Mouse (Mus musculus) neural tube, embryonic 11.5 days (tissue): Measurements from ENCODE around the gene Urah. TPM values are rescaled to one million over a fixed set of nuclear protein-coding genes. Genes with fewer than 3 reads are reported as not detected.
A peak's percentile ranks its signal among the peaks of the same experiment; 100 is the strongest.

Experiments used
- ATAC-seq: fragments of 200-750 bp; cut with Nextera tagmentation; 2 replicates; pipeline ENCODE4 v1.8.0; 2017; ENCODE audit warnings: moderate number of reproducible peaks, mild to moderate bottlenecking, moderate TSS enrichment, moderate library complexity; ENCODE audit not compliant: insufficient read depth, low FRiP score, low TSS enrichment
- DNase-seq: peaks from one replicate; pipeline ENCODE4 v3.0.0-alpha.2; 2015; ENCODE audit warnings: low spot score
- H3K27ac ChIP-seq: fragments of 300-500 bp; sonication (generic); 2 replicates; pipeline ENCODE4 v1.5.1; 2014; ENCODE audit warnings: low read depth, mild to moderate bottlenecking, low read length
- H3K27me3 ChIP-seq: fragments of 300-500 bp; sonication (generic); 2 replicates; pipeline ENCODE4 v1.6.1; 2014; ENCODE audit warnings: mild to moderate bottlenecking, low read length, mixed read lengths; ENCODE audit not compliant: control insufficient read depth, insufficient read depth
- H3K36me3 ChIP-seq: fragments of 300-500 bp; sonication (generic); 2 replicates; pipeline ENCODE4 v1.6.1; 2014; ENCODE audit warnings: mild to moderate bottlenecking, low read length, moderate library complexity, mixed read lengths; ENCODE audit not compliant: control insufficient read depth, insufficient read depth
- H3K4me1 ChIP-seq: fragments of 300-500 bp; sonication (generic); 2 replicates; pipeline ENCODE4 v1.6.1; 2014; ENCODE audit warnings: low read length, mixed read lengths; ENCODE audit not compliant: control insufficient read depth, insufficient read depth
- H3K4me2 ChIP-seq: fragments of 300-500 bp; sonication (generic); 2 replicates; pipeline ENCODE4 v1.6.1; 2014; ENCODE audit warnings: low read depth, mild to moderate bottlenecking, moderate library complexity
- H3K4me3 ChIP-seq: fragments of 300-500 bp; sonication (generic); 2 replicates; pipeline ENCODE4 v1.5.1; 2014; ENCODE audit warnings: low read depth, low read length
- H3K9ac ChIP-seq: fragments of 300-500 bp; sonication (generic); 2 replicates; pipeline ENCODE4 v1.6.1; 2014; ENCODE audit warnings: mild to moderate bottlenecking, low read length
- H3K9me3 ChIP-seq: fragments of 300-500 bp; sonication (generic); 2 replicates; pipeline ENCODE4 v1.6.1; 2016; ENCODE audit warnings: low read length; ENCODE audit not compliant: control insufficient read depth
- WGBS: fragments of 180-500 bp; shearing (Covaris S2); extraction: QIAGEN DNeasy Blood & Tissue Kit; methylation state at CpG from one replicate; pipeline ENCODE4 v1.1.7; 2014; 5-methylcytosine and 5-hydroxymethylcytosine counted together
- polyA plus RNA-seq: library from polyadenylated mRNA; unstranded; fragments of >200 nt; fragmentation: Nextera tagmentation; extraction: Ambion mirVana; gene quantifications from 2 replicates; pipeline ENCODE4 v1.2.1, GENCODE M21; 2014

Gene Urah
- polyA plus RNA-seq, 1 experiment from 2014 or later = 0.34 TPM

- peak within 1 kb of the TSS; percentile 86 for H3K27ac ChIP-seq
- no peaks in the 10 kb centered on the region for H3K9me3 ChIP-seq
- H3K27me3 ChIP-seq = no peaks in the 10 kb centered on the region
- peak within 1 kb of the TSS; percentile 85 for H3K9ac ChIP-seq
- ATAC-seq (peak; percentile 22; the same call in 1 of the 2 replicates), DNase-seq (no peak)
- peak within 1 kb of the TSS; percentile 57 for H3K4me3 ChIP-seq
- H3K4me1 ChIP-seq = peaks cover 21% of the 10 kb centered on the region
- peak within 1 kb of the TSS; percentile 99 for H3K4me2 ChIP-seq
- 43% methylated on average over 40 of the region's 40 CpGs for WGBS
- peaks cover 17% of the 10 kb centered on the region; the same call in 1 of the 2 replicates for H3K36me3 ChIP-seq
Measured at GRCm38 (mm10) chr7:140857550-140858505, 23.0 kb downstream of the Urah start, which contains the start of gene Bet1l. TSS of gene Bet1l (minus strand) at chr7:140857577.

- DNase-seq = no peak
- peak overlapping the region; percentile 99 for H3K4me2 ChIP-seq
- no peak for ATAC-seq
- peak overlapping the region; percentile 85 for H3K9ac ChIP-seq
- no peaks in the 10 kb centered on the region for H3K9me3 ChIP-seq
- no peaks in the 10 kb centered on the region for H3K27me3 ChIP-seq
- no peak overlapping the region for H3K27ac ChIP-seq
- 97% methylated on average over 8 of the region's 8 CpGs for WGBS
- H3K4me1 ChIP-seq = peaks cover 21% of the 10 kb centered on the region
- peak overlapping the region; percentile 13; the same call in 1 of the 2 replicates for H3K4me3 ChIP-seq
- H3K36me3 ChIP-seq = peaks cover 17% of the 10 kb centered on the region; the same call in 1 of the 2 replicates
Measured at GRCm38 (mm10) chr7:140858746-140859145, 23.9 kb downstream of the Urah start.

GRCm38 (mm10) chr7:140859997-140860396 lies 25.2 kb downstream of the Urah start:
- Histone ChIP-seq H3K9me3 (no peaks in the 10 kb centered on the region), H3K36me3 (peaks cover 15% of the 10 kb centered on the region; the same call in 1 of the 2 replicates), H3K27me3 (no peaks in the 10 kb centered on the region), H3K4me1 (peaks cover 19% of the 10 kb centered on the region), H3K9ac (no peak overlapping the region), H3K4me2 (no peak overlapping the region), H3K27ac (no peak overlapping the region), H3K4me3 (no peak overlapping the region)
- 81% methylated on average over 6 of the region's 6 CpGs for WGBS
- no peak for ATAC-seq
- no peak for DNase-seq

- no peaks in the 10 kb centered on the region for H3K27me3 ChIP-seq
- H3K4me3 ChIP-seq = no peak overlapping the region
- H3K27ac ChIP-seq = no peak overlapping the region
- 91% methylated on average over 5 of the region's 5 CpGs for WGBS
- no peak for DNase-seq
- H3K4me2 ChIP-seq = no peak overlapping the region
- H3K9ac ChIP-seq = no peak overlapping the region
- peaks cover 15% of the 10 kb centered on the region; the same call in 1 of the 2 replicates for H3K36me3 ChIP-seq
- H3K4me1 ChIP-seq = peaks cover 12% of the 10 kb centered on the region
- H3K9me3 ChIP-seq = no peaks in the 10 kb centered on the region
- ATAC-seq = no peak
Measured at GRCm38 (mm10) chr7:140860728-140861127, 25.9 kb downstream of the Urah start.

- no peak for ATAC-seq
- no peak overlapping the region for H3K4me2 ChIP-seq
- H3K4me3 ChIP-seq = no peak overlapping the region
- no peaks in the 10 kb centered on the region for H3K27me3 ChIP-seq
- peaks cover 15% of the 10 kb centered on the region; the same call in 1 of the 2 replicates for H3K36me3 ChIP-seq
- H3K9me3 ChIP-seq = no peaks in the 10 kb centered on the region
- no peak for DNase-seq
- H3K4me1 ChIP-seq = no peaks in the 10 kb centered on the region
- 91% methylated on average over 12 of the region's 12 CpGs for WGBS
- H3K9ac ChIP-seq = no peak overlapping the region
- H3K27ac ChIP-seq = no peak overlapping the region
Measured at GRCm38 (mm10) chr7:140864761-140865160, 29.9 kb downstream of the Urah start.

- Histone ChIP-seq H3K27ac (no peak overlapping the region), H3K27me3 (no peaks in the 10 kb centered on the region), H3K9ac (no peak overlapping the region), H3K4me2 (no peak overlapping the region), H3K36me3 (no peaks in the 10 kb centered on the region), H3K9me3 (no peaks in the 10 kb centered on the region), H3K4me1 (no peaks in the 10 kb centered on the region), H3K4me3 (no peak overlapping the region)
- WGBS = 91% methylated on average over 4 of the region's 4 CpGs
- ATAC-seq = no peak
- DNase-seq = no peak
Measured at GRCm38 (mm10) chr7:140874224-140874623, 39.4 kb downstream of the Urah start.

GRCm38 (mm10) chr7:140877364-140877763 lies 42.5 kb downstream of the Urah start:
- Histone ChIP-seq H3K9me3 (no peaks in the 10 kb centered on the region), H3K27ac (no peak overlapping the region), H3K9ac (no peak overlapping the region), H3K4me3 (no peak overlapping the region), H3K27me3 (no peaks in the 10 kb centered on the region), H3K4me2 (no peak overlapping the region), H3K36me3 (no peaks in the 10 kb centered on the region), H3K4me1 (0 out of 2 replicates have a peak, but pooled peaks cover 2% of the 10 kb centered on the region)
- 88% methylated on average over 6 of the region's 6 CpGs for WGBS
- DNase-seq (no peak), ATAC-seq (no peak)

GRCm38 (mm10) chr7:140879355-140879754 lies 44.5 kb downstream of the Urah start:
- Histone ChIP-seq H3K27ac (no peak overlapping the region), H3K4me3 (no peak overlapping the region), H3K27me3 (no peaks in the 10 kb centered on the region), H3K9ac (no peak overlapping the region), H3K4me2 (no peak overlapping the region), H3K9me3 (no peaks in the 10 kb centered on the region), H3K36me3 (no peaks in the 10 kb centered on the region), H3K4me1 (0 out of 2 replicates have a peak, but pooled peaks cover 5% of the 10 kb centered on the region)
- no peak for DNase-seq
- WGBS = 95% methylated on average over 7 of the region's 7 CpGs
- no peak for ATAC-seq
